Mouse (Mus musculus): ENCODE data around the gene Bmp2. TPM values are rescaled to one million over a fixed set of nuclear protein-coding genes. Genes with fewer than 3 reads are reported as not detected.

The Bmp2 gene
- total and polyA plus RNA-seq, 3 experiments = not detected

DNA sequence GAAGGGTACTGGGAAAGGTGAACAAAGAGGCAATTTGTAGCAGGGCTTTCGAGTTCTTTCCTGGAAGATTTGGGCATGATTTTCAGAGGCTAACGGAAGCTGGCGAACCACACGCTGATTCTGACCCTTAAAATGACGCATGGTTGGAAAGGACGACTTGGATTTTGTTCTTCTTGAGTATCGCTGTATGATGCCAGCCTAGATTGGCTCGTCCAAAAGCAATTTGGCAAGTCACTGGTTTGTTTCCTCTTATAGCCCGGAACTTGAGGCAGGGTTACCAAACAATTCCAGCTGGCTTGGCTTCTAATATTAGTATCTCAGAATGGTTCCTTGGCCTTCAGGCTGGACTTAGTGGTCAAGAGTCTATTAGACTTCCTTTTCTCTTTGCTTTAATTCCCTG lies 22.6 kb upstream of the Bmp2 start:
- dilution Hi-C loops (cut with MboI; ENCODE audit: extremely low pct_ligation_motif_present, extremely low pct_unique_long_range_greater_than_20kb, low sequenced_read_pairs) = no loop called here

DNA sequence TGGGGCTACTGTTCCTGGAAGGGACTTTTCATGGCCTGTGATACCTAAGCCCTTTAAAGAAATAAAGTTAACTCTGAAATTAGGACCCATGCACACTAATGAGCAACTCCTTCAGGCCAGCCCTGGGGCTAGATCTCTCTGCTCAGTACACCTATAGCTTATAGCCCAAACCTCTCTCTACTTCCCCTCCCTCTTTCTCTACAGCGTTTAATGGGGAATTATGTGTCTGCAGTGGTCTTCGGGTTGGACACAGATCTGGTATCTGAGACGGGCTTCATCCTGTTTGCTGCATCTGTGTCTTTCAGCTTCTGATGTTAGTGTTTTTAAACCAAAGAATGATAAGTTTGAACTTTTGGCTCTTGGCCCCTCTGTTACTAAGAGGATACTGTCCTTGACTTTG lies 18.9 kb upstream of the Bmp2 start:
- no peak overlapping the region for H3K9ac ChIP-seq (ENCODE audit: insufficient read depth, low read depth)
- peaks cover 27% of the 10 kb centered on the region for H3K9me3 ChIP-seq (replicated peaks; ENCODE audit: low read length)
- no peak for TF ChIP-seq JUND (conservative IDR thresholded peaks at IDR 0.05; ENCODE audit: low read depth, low read length)
- no peak for TF ChIP-seq EP300 (IDR thresholded peaks at IDR 0.05; ENCODE audit: low read length)
- TF ChIP-seq MAZ (IDR thresholded peaks at IDR 0.05; ENCODE audit: low read depth, low read length) = no peak
- no peak for TF ChIP-seq BHLHE40 (IDR thresholded peaks at IDR 0.05; ENCODE audit: low read depth, low read length)
- TF ChIP-seq SIN3A (IDR thresholded peaks at IDR 0.05; ENCODE audit: low read length) = no peak
- no peak for TF ChIP-seq POLR2A (IDR thresholded peaks at IDR 0.05; ENCODE audit: low read depth, low read length)
- TF ChIP-seq PAX5 (IDR thresholded peaks at IDR 0.05; ENCODE audit: low read length) = no peak
- no peak for TF ChIP-seq ZNF384 (IDR thresholded peaks at IDR 0.05; ENCODE audit: low read depth, low read length)
- TF ChIP-seq CTCF (conservative IDR thresholded peaks at IDR 0.05 in 1 of 2, IDR thresholded peaks at IDR 0.05 in 1 of 2; ENCODE audit: low read depth in 2 of 2, low read length in 2 of 2) = no peak
- no peak for TF ChIP-seq HCFC1 (IDR thresholded peaks at IDR 0.05; ENCODE audit: low read depth, low read length)
- TF ChIP-seq GABPA (IDR thresholded peaks at IDR 0.05; ENCODE audit: insufficient replicate concordance, low read depth, low read length) = no peak
- no peak for DNase-seq (ENCODE audit: extremely low read depth)
- dilution Hi-C loops (cut with MboI; ENCODE audit: extremely low pct_ligation_motif_present, extremely low pct_unique_long_range_greater_than_20kb, low sequenced_read_pairs) (no loop called here), in situ Hi-C loops (cut with MboI; ENCODE audit: low pct_ligation_motif_present, low pct_unique_long_range_greater_than_20kb, low sequenced_read_pairs) (no loop called here)
- H3K4me2 ChIP-seq (ENCODE audit: insufficient read depth, low read depth, poor library complexity, severe bottlenecking) = no peak overlapping the region
- H3K79me2 ChIP-seq (replicated peaks; ENCODE audit: control insufficient read depth, extremely low read depth, insufficient read depth, poor library complexity, severe bottlenecking) = no peaks in the 10 kb centered on the region
- no peaks in the 10 kb centered on the region for H3K27me3 ChIP-seq (replicated peaks)
- H3K36me3 ChIP-seq (replicated peaks in 1 of 2; ENCODE audit: control insufficient read depth in 1 of 2, insufficient read depth in 1 of 2, low read length in 1 of 2) = no peaks in the 10 kb centered on the region
- no peaks in the 10 kb centered on the region for H3K4me1 ChIP-seq (ENCODE audit: control insufficient read depth in 1 of 2, insufficient read depth in 2 of 2)
- H3K4me3 ChIP-seq (replicated peaks in 1 of 3; ENCODE audit: low read depth in 2 of 3, low read length in 2 of 3, poor library complexity in 1 of 3) = no peak overlapping the region
- no peak overlapping the region for H3K27ac ChIP-seq (ENCODE audit: insufficient read depth, low read depth)

More for the DNA sequence above, 22.6 kb upstream of the Bmp2 start:
- no peak for TF ChIP-seq USF1 (IDR thresholded peaks at IDR 0.05; ENCODE audit: low read depth, low read length)
- no peak for TF ChIP-seq ZC3H11A (IDR thresholded peaks at IDR 0.05; ENCODE audit: low read depth, low read length)
- no peak for TF ChIP-seq RAD21 (IDR thresholded peaks at IDR 0.05; ENCODE audit: low read depth, low read length)
- TF ChIP-seq MAFK (IDR thresholded peaks at IDR 0.05; ENCODE audit: insufficient replicate concordance, low read length) = no peak
- TF ChIP-seq SMC3 (IDR thresholded peaks at IDR 0.05; ENCODE audit: low read depth, low read length) = no peak
- no peak for TF ChIP-seq ZNF384 (IDR thresholded peaks at IDR 0.05; ENCODE audit: low read depth, low read length)
- no peak for TF ChIP-seq NRF1 (IDR thresholded peaks at IDR 0.05; ENCODE audit: low read depth, low read length)
- no peak for TF ChIP-seq MEF2A (IDR thresholded peaks at IDR 0.05; ENCODE audit: borderline replicate concordance, low read depth, low read length)
- no peak for TF ChIP-seq HCFC1 (IDR thresholded peaks at IDR 0.05; ENCODE audit: low read depth, low read length)
- no peak for TF ChIP-seq ETS1 (conservative IDR thresholded peaks at IDR 0.05; ENCODE audit: low read depth, low read length)
- no peak for TF ChIP-seq TCF12 (IDR thresholded peaks at IDR 0.05; ENCODE audit: low read depth, low read length)
- TF ChIP-seq POLR2A (IDR thresholded peaks at IDR 0.05; ENCODE audit: low read depth, low read length) = no peak
- TF ChIP-seq PAX5 (IDR thresholded peaks at IDR 0.05; ENCODE audit: low read length) = no peak
- TF ChIP-seq ZKSCAN1 (IDR thresholded peaks at IDR 0.05; ENCODE audit: borderline replicate concordance, low read depth, low read length) = no peak
- TF ChIP-seq MYC (IDR thresholded peaks at IDR 0.05; ENCODE audit: low read depth, low read length) = no peak
- no peak for TF ChIP-seq UBTF (IDR thresholded peaks at IDR 0.05; ENCODE audit: low read depth, low read length)
- TF ChIP-seq POLR2AphosphoS2 (IDR thresholded peaks at IDR 0.05; ENCODE audit: low read depth, low read length) = no peak
- no peak for TF ChIP-seq KAT2A (IDR thresholded peaks at IDR 0.05; ENCODE audit: insufficient replicate concordance, low read length)
- no peak for TF ChIP-seq BHLHE40 (IDR thresholded peaks at IDR 0.05; ENCODE audit: low read depth, low read length)
- in situ Hi-C loops (cut with MboI; ENCODE audit: low pct_ligation_motif_present, low pct_unique_long_range_greater_than_20kb, low sequenced_read_pairs) = no loop called here
- H3K27ac ChIP-seq (ENCODE audit: insufficient read depth, low read depth) = no peak overlapping the region
- no peak overlapping the region for H3K4me2 ChIP-seq (ENCODE audit: insufficient read depth, low read depth, poor library complexity, severe bottlenecking)
- no peak overlapping the region for H3K4me3 ChIP-seq (replicated peaks in 1 of 3; ENCODE audit: low read depth in 2 of 3, low read length in 2 of 3, poor library complexity in 1 of 3)
- DNase-seq (ENCODE audit: extremely low read depth) = no peak
- no peaks in the 10 kb centered on the region for H3K79me2 ChIP-seq (replicated peaks; ENCODE audit: control insufficient read depth, extremely low read depth, insufficient read depth, poor library complexity, severe bottlenecking)
- no peaks in the 10 kb centered on the region for H3K4me1 ChIP-seq (ENCODE audit: control insufficient read depth in 1 of 2, insufficient read depth in 2 of 2)
- peaks cover 29% of the 10 kb centered on the region for H3K9me3 ChIP-seq (replicated peaks; ENCODE audit: low read length)
- H3K36me3 ChIP-seq (replicated peaks in 1 of 2; ENCODE audit: control insufficient read depth in 1 of 2, insufficient read depth in 1 of 2, low read length in 1 of 2) = no peaks in the 10 kb centered on the region
- no peaks in the 10 kb centered on the region for H3K27me3 ChIP-seq (replicated peaks)
- H3K9ac ChIP-seq (ENCODE audit: insufficient read depth, low read depth) = no peak overlapping the region
